Mouse (Mus musculus) hindbrain, embryonic 16.5 days (tissue): ENCODE data around the gene Lsm2. TPM values are rescaled to one million over a fixed set of nuclear protein-coding genes. Genes with fewer than 3 reads are reported as not detected.
"Not testable (repeated sequence)": the region's sequence is repeated elsewhere in the genome, so short reads cannot be mapped to it uniquely, and the experiment has no call there.

ENCODE experiments used
- ATAC-seq: fragments of 200-750 bp; cut with Nextera tagmentation; 2 replicates; pipeline ENCODE4 v1.8.0; 2017; ENCODE audit warnings: moderate TSS enrichment, moderate library complexity
- H3K27ac ChIP-seq: fragments of 300-500 bp; sonication (generic); 2 replicates; pipeline ENCODE4 v1.5.1; 2014; ENCODE audit warnings: low read depth, mild to moderate bottlenecking, control low read depth, low read length, moderate library complexity
- H3K27me3 ChIP-seq: fragments of 300-500 bp; sonication (generic); replicated peaks from 2 replicates; pipeline ENCODE4 v1.6.1; 2014; ENCODE audit warnings: low read length; ENCODE audit not compliant: control insufficient read depth, insufficient read depth
- H3K36me3 ChIP-seq: fragments of 300-500 bp; sonication (generic); 2 replicates; pipeline ENCODE4 v1.6.1; 2014; ENCODE audit warnings: mild to moderate bottlenecking, low read length, moderate library complexity, mixed read lengths; ENCODE audit not compliant: control insufficient read depth, insufficient read depth
- H3K4me1 ChIP-seq: fragments of 300-500 bp; sonication (generic); 2 replicates; pipeline ENCODE4 v1.6.1; 2014; ENCODE audit warnings: low read depth, low read length; ENCODE audit not compliant: control insufficient read depth, insufficient read depth
- H3K4me2 ChIP-seq: fragments of 300-500 bp; sonication (generic); 2 replicates; pipeline ENCODE4 v1.6.1; 2014; ENCODE audit warnings: mild to moderate bottlenecking, low read length, control low read depth, moderate library complexity
- H3K4me3 ChIP-seq: fragments of 300-500 bp; sonication (generic); 2 replicates; pipeline ENCODE4 v1.5.1; 2014; ENCODE audit warnings: mild to moderate bottlenecking, low read length, control low read depth, moderate library complexity
- H3K9ac ChIP-seq: fragments of 300-500 bp; sonication (generic); 2 replicates; pipeline ENCODE4 v1.6.1; 2014; ENCODE audit warnings: low read depth, mild to moderate bottlenecking, control low read depth, low read length, moderate library complexity
- H3K9me3 ChIP-seq: fragments of 300-500 bp; sonication (generic); 2 replicates; pipeline ENCODE4 v1.6.1; 2014; ENCODE audit warnings: mild to moderate bottlenecking, low read length, moderate library complexity; ENCODE audit not compliant: control insufficient read depth
- WGBS: fragments of 180-500 bp; shearing (Covaris S2); extraction: QIAGEN DNeasy Blood & Tissue Kit; methylation state at CpG from one replicate; pipeline ENCODE4 v1.1.7; 2014; 5-methylcytosine and 5-hydroxymethylcytosine counted together
- polyA plus RNA-seq: library from polyadenylated mRNA; unstranded; fragments of >200 nt; fragmentation: Nextera tagmentation; extraction: Ambion mirVana; gene quantifications from 2 replicates; pipeline ENCODE4 v1.2.1, GENCODE M21; 2015

Gene Lsm2
- polyA plus RNA-seq, 1 experiment from 2014 or later: 106 TPM

GRCm38 (mm10) chr17:34946486-34947140 lies 35.0 kb upstream of the Lsm2 start:
- H3K4me3 ChIP-seq: no peak overlapping the region
- H3K27ac ChIP-seq: no peak overlapping the region
- H3K9me3 ChIP-seq: no peaks in the 10 kb centered on the region
- H3K36me3 ChIP-seq: peaks cover 6% of the 10 kb centered on the region
- no peak overlapping the region for H3K4me2 ChIP-seq
- 90% methylated on average over 5 of the region's 5 CpGs for WGBS
- no peak for ATAC-seq
- H3K9ac ChIP-seq: no peak overlapping the region
- H3K4me1 ChIP-seq: peaks cover 11% of the 10 kb centered on the region
- no peaks in the 10 kb centered on the region for H3K27me3 ChIP-seq

DNA sequence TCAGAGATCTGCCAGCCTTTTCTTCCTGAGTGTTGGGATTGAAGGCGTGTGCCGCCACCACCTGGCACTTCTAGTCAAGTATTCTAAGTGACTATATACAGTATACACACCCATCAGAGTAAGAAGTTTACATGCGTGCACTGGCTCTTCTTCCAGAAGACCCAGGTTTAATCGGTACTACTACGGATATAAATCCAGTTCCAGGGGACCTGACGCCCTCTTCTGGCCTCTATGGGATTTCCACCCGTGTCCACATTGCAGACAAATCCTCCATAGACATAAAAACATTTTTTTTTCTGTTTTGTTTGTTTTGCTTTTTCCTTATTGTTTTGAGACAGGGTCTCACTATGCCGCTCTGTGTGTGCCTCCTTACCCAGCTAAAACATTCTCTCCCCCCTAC lies 34.1 kb upstream of the Lsm2 start:
- H3K4me2 ChIP-seq: no peak overlapping the region
- no peaks in the 10 kb centered on the region for H3K9me3 ChIP-seq
- no peak for ATAC-seq
- H3K36me3 ChIP-seq: peaks cover 6% of the 10 kb centered on the region
- peaks cover 11% of the 10 kb centered on the region for H3K4me1 ChIP-seq
- no peaks in the 10 kb centered on the region for H3K27me3 ChIP-seq
- H3K27ac ChIP-seq: no peak overlapping the region
- no peak overlapping the region for H3K9ac ChIP-seq
- no peak overlapping the region for H3K4me3 ChIP-seq
- WGBS: 25% methylated on average over 8 of the region's 8 CpGs

- not testable (repeated sequence) for H3K27me3 ChIP-seq, ATAC-seq, H3K9me3 ChIP-seq, H3K4me3 ChIP-seq, H3K4me2 ChIP-seq, H3K9ac ChIP-seq, H3K36me3 ChIP-seq
- Histone ChIP-seq H3K4me1 (peaks cover 11% of the 10 kb centered on the region), H3K27ac (0 out of 2 replicates have a peak overlapping the region, but pooled peaks have one; percentile 3)
- 54% methylated on average over 9 of the region's 9 CpGs for WGBS
These were observed 32.7 kb upstream of the Lsm2 start for GRCm38 (mm10) chr17:34948721-34949552.

- no peak overlapping the region for H3K4me2 ChIP-seq
- H3K9me3 ChIP-seq: no peaks in the 10 kb centered on the region
- H3K9ac ChIP-seq: no peak overlapping the region
- peaks cover 6% of the 10 kb centered on the region for H3K36me3 ChIP-seq
- 43% methylated on average over 4 of the region's 4 CpGs for WGBS
- H3K4me1 ChIP-seq: peaks cover 11% of the 10 kb centered on the region
- no peak overlapping the region for H3K4me3 ChIP-seq
- no peak overlapping the region for H3K27ac ChIP-seq
- no peaks in the 10 kb centered on the region for H3K27me3 ChIP-seq
- no peak for ATAC-seq
These were observed 32.1 kb upstream of the Lsm2 start for GRCm38 (mm10) chr17:34949553-34949969.

DNA sequence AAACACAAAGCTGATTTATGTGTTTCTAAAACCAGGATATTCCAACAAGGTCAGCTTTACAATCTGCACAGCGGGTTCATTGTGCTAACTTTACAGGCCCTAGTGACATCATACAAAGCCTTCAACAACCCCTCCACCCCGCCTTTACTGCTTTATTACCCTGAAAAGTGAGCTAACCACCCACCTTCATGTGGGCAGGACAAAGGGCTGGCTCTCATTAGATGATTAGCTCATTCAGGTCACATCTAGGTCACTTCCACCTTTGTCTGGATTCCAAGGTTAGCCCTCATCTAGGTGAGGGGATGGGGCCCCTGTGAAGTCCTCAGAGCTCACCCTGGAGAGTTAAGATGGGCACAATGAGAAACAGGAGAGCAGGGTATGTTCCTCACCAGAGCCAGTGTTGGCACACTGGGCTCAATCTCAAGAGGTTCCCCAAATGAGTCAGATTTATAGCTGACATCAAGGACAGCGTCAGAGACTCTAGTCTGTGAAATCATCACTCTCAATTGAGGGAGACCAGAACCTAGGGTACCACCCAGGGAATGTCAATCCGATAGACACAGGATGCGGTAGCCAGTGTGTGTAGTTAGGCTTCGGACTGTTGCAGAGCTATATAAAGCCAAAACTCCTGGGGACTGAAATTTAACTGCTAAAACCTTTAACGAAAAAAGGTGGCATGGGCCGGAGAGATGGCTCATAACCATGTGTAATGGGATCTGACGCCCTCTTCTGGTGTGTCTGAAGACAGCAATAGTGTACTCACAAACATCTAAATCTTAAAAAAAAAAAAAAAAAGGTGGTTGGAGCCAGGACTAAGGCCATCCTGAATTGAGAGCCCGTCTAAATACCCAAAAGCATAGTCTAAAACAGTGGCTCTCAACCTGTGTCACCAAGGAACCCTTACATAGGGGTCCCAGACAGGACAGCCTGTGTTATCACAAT lies 30.9 kb upstream of the Lsm2 start:
- Histone ChIP-seq H3K27me3 (no peaks in the 10 kb centered on the region), H3K4me3 (peak overlapping the region; percentile 78), H3K9ac (peak overlapping the region; percentile 93), H3K9me3 (no peaks in the 10 kb centered on the region), H3K27ac (peak overlapping the region; percentile 51), H3K4me2 (peak overlapping the region; percentile 64), H3K36me3 (peaks cover 6% of the 10 kb centered on the region), H3K4me1 (peaks cover 11% of the 10 kb centered on the region)
- WGBS: 24% methylated on average over 10 of the region's 10 CpGs
- no peak for ATAC-seq

- Histone ChIP-seq H3K9me3 (no peaks in the 10 kb centered on the region), H3K27me3 (no peaks in the 10 kb centered on the region), H3K4me1 (peaks cover 11% of the 10 kb centered on the region), H3K36me3 (peaks cover 6% of the 10 kb centered on the region), H3K4me2 (peak overlapping the region; percentile 64), H3K4me3 (peak overlapping the region; percentile 78), H3K9ac (peak overlapping the region; percentile 93), H3K27ac (peak overlapping the region; percentile 84)
- ATAC-seq: no peak; the same call in 1 of the 2 replicates
- WGBS: under 1% methylated on average over 29 of the region's 29 CpGs
These were observed 29.9 kb upstream of the Lsm2 start for GRCm38 (mm10) chr17:34951636-34952377.

- Histone ChIP-seq H3K36me3 (peaks cover 6% of the 10 kb centered on the region), H3K27me3 (no peaks in the 10 kb centered on the region), H3K4me1 (peaks cover 11% of the 10 kb centered on the region), H3K4me2 (peak overlapping the region; percentile 50), H3K9me3 (no peaks in the 10 kb centered on the region), H3K9ac (peak overlapping the region; percentile 93), H3K27ac (peak overlapping the region; percentile 84), H3K4me3 (peak overlapping the region; percentile 78)
- 0% methylated on average over 23 of the region's 23 CpGs for WGBS
- peak; percentile 88 for ATAC-seq
These were observed 29.2 kb upstream of the Lsm2 start for GRCm38 (mm10) chr17:34952378-34953040.

GRCm38 (mm10) chr17:34953258-34953657 lies 28.4 kb upstream of the Lsm2 start:
- WGBS: 91% methylated on average over 3 of the region's 3 CpGs
- peaks cover 11% of the 10 kb centered on the region for H3K4me1 ChIP-seq

More at GRCm38 (mm10) chr17:34953258-34953657, 28.4 kb upstream of the Lsm2 start:
- Histone ChIP-seq H3K4me3 (no peak overlapping the region), H3K27ac (no peak overlapping the region), H3K36me3 (peaks cover 6% of the 10 kb centered on the region), H3K27me3 (no peaks in the 10 kb centered on the region), H3K4me2 (no peak overlapping the region; the same call in 1 of the 2 replicates), H3K9me3 (no peaks in the 10 kb centered on the region), H3K9ac (no peak overlapping the region)
- no peak for ATAC-seq
